Mouse (Mus musculus): ENCODE data around the gene Tff3.

DNA sequence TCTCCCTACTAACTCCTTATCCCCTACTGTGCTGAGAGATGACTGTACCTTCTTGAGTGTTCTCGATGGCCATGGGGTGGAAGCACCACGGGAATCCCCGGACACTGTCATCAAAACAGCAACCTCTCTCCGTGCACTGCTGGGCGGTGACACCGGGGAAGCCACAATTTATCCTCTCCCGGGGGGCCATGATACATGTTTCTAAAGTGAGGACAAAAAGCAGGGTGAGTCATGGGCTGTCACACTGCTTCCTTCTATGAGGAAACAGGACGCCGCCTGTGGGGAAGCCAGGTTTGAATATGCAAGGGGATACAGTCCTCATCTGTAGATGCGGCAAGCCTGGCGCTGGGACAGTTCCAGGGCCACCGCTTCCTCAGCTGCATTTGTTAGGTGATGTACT, 33.2 kb upstream of the Tff3 start:
- TF ChIP-seq CTCF (IDR thresholded peaks at IDR 0.05; ENCODE audit: borderline replicate concordance, extremely low read depth, insufficient read depth, insufficient read length) (no peak), POLR2A (IDR thresholded peaks at IDR 0.05; ENCODE audit: borderline replicate concordance, extremely low read depth, insufficient read depth, insufficient read length, poor library complexity, severe bottlenecking) (no peak)
